ENCODE assay signal across 9 mouse cellular contexts in genomic region chr6:85895061-85895648, GRCm38 (mm10). TPM values are rescaled to one million over a fixed set of nuclear protein-coding genes. Genes with fewer than 3 reads are reported as not detected.
DNase-seq lines count a peak whose midpoint lies in the region; ATAC-seq and TF ChIP-seq lines count a peak whose summit lies in the region.
"Not testable (repeated sequence)": the region's sequence is repeated elsewhere in the genome, so short reads cannot be mapped to it uniquely, and the experiment has no call there.
"Had no signal": no experiment of that assay in that cellular context is flagged by ENCODE, and none has a peak within 500 bp of the region (broad histone marks: within the 10 kb centered on the region; RNA-seq: fewer than 3 reads in every experiment).

No protein-coding gene starts in this region.

- peak overlapping the region; percentile 18; the same call in 1 of the 2 replicates for H3K4me3 ChIP-seq in ES-Bruce4 (ENCODE audit: low read depth, low read length)
- not testable (repeated sequence) for H3K4me3 ChIP-seq in bone marrow, adult 2 months (replicated peaks; ENCODE audit: control insufficient read depth, low read depth, low read length); heart, postnatal 0 days (ENCODE audit: low read depth, low read length)

- TF ChIP-seq EP300 in ES-Bruce4 (IDR thresholded peaks at IDR 0.05; ENCODE audit: insufficient read depth, low read depth, low read length); heart, postnatal 0 days (IDR thresholded peaks at IDR 0.05; ENCODE audit: low read depth): not testable (repeated sequence)

- not testable (repeated sequence) for H3K27ac ChIP-seq in ES-Bruce4 (ENCODE audit: insufficient read depth, low read length); bone marrow, adult 2 months (ENCODE audit: control insufficient read depth, insufficient read depth, low read depth, low read length, poor library complexity); heart, postnatal 0 days (ENCODE audit: low read depth)

- H3K36me3 ChIP-seq in ES-Bruce4 (ENCODE audit: control insufficient read depth, insufficient read depth, low read length, poor library complexity, severe bottlenecking); heart, postnatal 0 days (replicated peaks; ENCODE audit: control insufficient read depth, insufficient read depth, low read length): not testable (repeated sequence)

- H3K4me1 ChIP-seq in ES-Bruce4 (ENCODE audit: control insufficient read depth, insufficient read depth, low read length); bone marrow, adult 2 months (ENCODE audit: control insufficient read depth, insufficient read depth, low read length); heart, postnatal 0 days (ENCODE audit: control insufficient read depth, insufficient read depth): not testable (repeated sequence)

- peak; percentile 63 for TF ChIP-seq CTCF in ES-Bruce4 (IDR thresholded peaks at IDR 0.05; ENCODE audit: low read depth, low read length)
- TF ChIP-seq CTCF in bone marrow, adult 2 months (IDR thresholded peaks at IDR 0.05; ENCODE audit: control insufficient read depth, insufficient read depth, low read length) = peak; percentile 42; the same call in 1 of the 2 replicates
- TF ChIP-seq CTCF in heart, postnatal 0 days (IDR thresholded peaks at IDR 0.05; ENCODE audit: low read depth) = peak; percentile 42

- not testable (repeated sequence) for H3K9ac ChIP-seq in ES-Bruce4 (ENCODE audit: low read depth, poor library complexity, severe bottlenecking); heart, postnatal 0 days (replicated peaks; ENCODE audit: low read depth, low read length)

- DNase-seq in heart, postnatal 0 days (ENCODE audit: low spot score) = not testable (repeated sequence)
- DNase-seq in kidney, postnatal 25 days = peak; percentile 45 to 50
- DNase-seq in lung, postnatal 10 days = peak; percentile 18
- DNase-seq in retina, postnatal 1 day = peak; percentile 6

- 67% methylated on average over 25 of the region's 25 CpGs for WGBS in bone marrow, adult 2 months
- WGBS in heart, postnatal 0 days = 68% methylated on average over 25 of the region's 25 CpGs

- not testable (repeated sequence) for H3K4me2 ChIP-seq in heart, postnatal 0 days (ENCODE audit: low read depth, low read length)

- peaks cover 17% of the 10 kb centered on the region for H3K9me3 ChIP-seq in ES-Bruce4 (replicated peaks; ENCODE audit: control insufficient read depth, insufficient read depth, low read length, poor library complexity, severe bottlenecking)
- H3K9me3 ChIP-seq in heart, postnatal 0 days (replicated peaks; ENCODE audit: control insufficient read depth, low read length) = not testable (repeated sequence)

- peak; percentile 80 for ATAC-seq in common myeloid progenitor, adult 5-6 weeks (replicated peaks; ENCODE audit: low read depth, poor library complexity, severe bottlenecking)
- ATAC-seq in heart, postnatal 0 days (ENCODE audit: insufficient read depth, low read depth) = not testable (repeated sequence)

- TF ChIP-seq POLR2A in ES-Bruce4 (IDR thresholded peaks at IDR 0.05; ENCODE audit: insufficient read depth, low read length); bone marrow, adult 2 months (IDR thresholded peaks at IDR 0.05; ENCODE audit: borderline replicate concordance, control insufficient read depth, low read depth, low read length): not testable (repeated sequence)

- H3K27me3 ChIP-seq in ES-Bruce4 (ENCODE audit: control insufficient read depth, insufficient read depth, low read length, poor library complexity, severe bottlenecking); heart, postnatal 0 days (ENCODE audit: control insufficient read depth, insufficient read depth, low read length): not testable (repeated sequence)

RNA-seq across cellular contexts. Expression of gene Nat8f4, which starts 9.5 kb away (rescaled TPM):
- 0.45 and 1.2 TPM in 2 replicates for polyA plus RNA-seq in ES-Bruce4 (2011; ENCODE audit: insufficient read depth, insufficient read length, low read depth, missing spikeins)
- polyA plus RNA-seq in bone marrow, adult 2 months (2011; ENCODE audit: insufficient read depth, insufficient read length, low replicate concordance, missing spikeins) = 0.75 and 1.1 TPM in 2 replicates
- total RNA-seq in common myeloid progenitor, adult 5-6 weeks (2017) = 1.6 TPM in 2 replicates
- 0.42 and 2.2 TPM in 2 replicates for total RNA-seq in heart, postnatal 0 days (2014; rRNA removed; ENCODE audit: low replicate concordance)
- 1.4 and 1.7 TPM in 2 replicates for polyA plus RNA-seq in heart, postnatal 0 days (2015; fragmentation: Nextera tagmentation; extraction: Ambion mirVana)

RNA-seq across cellular contexts. Expression of gene Tprkb, which starts 16.5 kb away (rescaled TPM):
- 25.0 and 31.6 TPM in 2 replicates for polyA plus RNA-seq in ES-Bruce4 (2011; ENCODE audit: insufficient read depth, insufficient read length, low read depth, missing spikeins)
- 8.9 and 10.1 TPM in 2 replicates for polyA plus RNA-seq in bone marrow, adult 2 months (2011; ENCODE audit: insufficient read depth, insufficient read length, low replicate concordance, missing spikeins)
- 54.6 and 74.5 TPM in 2 replicates for total RNA-seq in common myeloid progenitor, adult 5-6 weeks (2017)
- 8.5 and 15.0 TPM in 2 replicates for total RNA-seq in heart, postnatal 0 days (2014; rRNA removed; ENCODE audit: low replicate concordance)
- 19.2 and 25.5 TPM in 2 replicates for polyA plus RNA-seq in heart, postnatal 0 days (2015; fragmentation: Nextera tagmentation; extraction: Ambion mirVana)

RNA-seq across cellular contexts. Expression of gene Nat8f1, which starts 20.3 kb away (rescaled TPM):
- polyA plus RNA-seq in ES-Bruce4 (2011; ENCODE audit: insufficient read depth, insufficient read length, low read depth, missing spikeins) = 1.0 and 1.7 TPM in 2 replicates
- 1.3 and 24.1 TPM in 2 replicates for polyA plus RNA-seq in bone marrow, adult 2 months (2011; ENCODE audit: insufficient read depth, insufficient read length, low replicate concordance, missing spikeins)
- total RNA-seq in common myeloid progenitor, adult 5-6 weeks (2017) = 4.1 and 4.9 TPM in 2 replicates
- total RNA-seq in heart, postnatal 0 days (2014; rRNA removed; ENCODE audit: low replicate concordance) = 3.6 TPM in 2 replicates
- 5.6 and 7.4 TPM in 2 replicates for polyA plus RNA-seq in heart, postnatal 0 days (2015; fragmentation: Nextera tagmentation; extraction: Ambion mirVana)

RNA-seq across cellular contexts. Expression of gene Nat8f2, which starts 26.2 kb away (rescaled TPM):
- 0.33 TPM in 1 of 2 replicates, not detected in the other for polyA plus RNA-seq in ES-Bruce4 (2011; ENCODE audit: insufficient read depth, insufficient read length, low read depth, missing spikeins)
- polyA plus RNA-seq in bone marrow, adult 2 months (2011; ENCODE audit: insufficient read depth, insufficient read length, low replicate concordance, missing spikeins) = 1.4 TPM in 1 of 2 replicates, not detected in the other
- total RNA-seq in common myeloid progenitor, adult 5-6 weeks (2017) = not detected in 2 replicates
- not detected in 2 replicates for total RNA-seq in heart, postnatal 0 days (2014; rRNA removed; ENCODE audit: low replicate concordance)
- polyA plus RNA-seq in heart, postnatal 0 days (2015; fragmentation: Nextera tagmentation; extraction: Ambion mirVana) = not detected in 2 replicates
- polyA plus RNA-seq: embryonic facial prominence, embryonic 13.5 days; hindbrain, embryonic 12.5 days had no signal
